ENCODE assay signal across 8 mouse cellular contexts in genomic region chrX:157597585-157598185, GRCm38 (mm10). TPM values are rescaled to one million over a fixed set of nuclear protein-coding genes. Genes with fewer than 3 reads are reported as not detected.
DNase-seq lines count a peak whose midpoint lies in the region; ATAC-seq and TF ChIP-seq lines count a peak whose summit lies in the region.

No protein-coding gene starts in this region.

- TF ChIP-seq CTCF in gastrocnemius, adult 2 months (IDR thresholded peaks at IDR 0.05): no peak
- TF ChIP-seq CTCF in CH12.LX (conservative IDR thresholded peaks at IDR 0.05 in 1 of 2, IDR thresholded peaks at IDR 0.05 in 1 of 2; ENCODE audit: low read depth in 2 of 2, low read length in 2 of 2): no peak

- H3K36me3 ChIP-seq in CH12.LX (replicated peaks in 1 of 2; ENCODE audit: control insufficient read depth in 1 of 2, insufficient read depth in 1 of 2, low read length in 1 of 2): no peaks in the 10 kb centered on the region
- no peaks in the 10 kb centered on the region for H3K36me3 ChIP-seq in limb, embryonic 10.5 days
- H3K36me3 ChIP-seq in midbrain, embryonic 16.5 days (ENCODE audit: control insufficient read depth, insufficient read depth, low read length): no peaks in the 10 kb centered on the region

- H3K79me2 ChIP-seq in CH12.LX (replicated peaks; ENCODE audit: control insufficient read depth, extremely low read depth, insufficient read depth, poor library complexity, severe bottlenecking): peaks cover 16% of the 10 kb centered on the region

- no peak for DNase-seq in gastrocnemius, adult 2 months
- no peak for DNase-seq in gastrocnemius, adult 8-10 months (ENCODE audit: low spot score in 2 of 2)
- DNase-seq in CH12.LX (ENCODE audit: extremely low read depth): peak; percentile 26
- DNase-seq in fibroblast of lung, adult 2 months (ENCODE audit: low read depth): peak; percentile 9
- DNase-seq in limb, embryonic 10.5 days (ENCODE audit: low spot score): no peak
- no peak for DNase-seq in left cerebral cortex, adult 18-20 months (ENCODE audit: low spot score in 2 of 2)
- no peak for DNase-seq in layer of hippocampus, postnatal 36 days

- H3K4me2 ChIP-seq in CH12.LX (ENCODE audit: insufficient read depth, low read depth, poor library complexity, severe bottlenecking): peak overlapping the region; percentile 89
- H3K4me2 ChIP-seq in midbrain, embryonic 16.5 days (ENCODE audit: low read length): peak overlapping the region; percentile 56

- TF ChIP-seq EP300 in CH12.LX (IDR thresholded peaks at IDR 0.05; ENCODE audit: low read length): no peak; the same call in 1 of the 2 replicates

- 14% methylated on average over 17 of the region's 17 CpGs for WGBS in limb, embryonic 10.5 days
- WGBS in midbrain, embryonic 16.5 days: 15% methylated on average over 17 of the region's 17 CpGs

- peak; percentile 52 for TF ChIP-seq POLR2A in CH12.LX (IDR thresholded peaks at IDR 0.05; ENCODE audit: low read depth, low read length)

- in situ Hi-C loops in CH12.LX (cut with MboI; ENCODE audit: low pct_ligation_motif_present, low pct_unique_long_range_greater_than_20kb, low sequenced_read_pairs): loop anchor here (10.0 kb wide), 1 partner anchor 123 kb away; no protein-coding TSS in a partner anchor

- peak overlapping the region; percentile 88 for H3K9ac ChIP-seq in CH12.LX (ENCODE audit: insufficient read depth, low read depth)
- peak overlapping the region; percentile 78 for H3K9ac ChIP-seq in midbrain, embryonic 16.5 days (ENCODE audit: low read depth, low read length)

- no peaks in the 10 kb centered on the region for H3K27me3 ChIP-seq in CH12.LX (replicated peaks)
- H3K27me3 ChIP-seq in limb, embryonic 10.5 days (ENCODE audit: low read depth, poor library complexity, severe bottlenecking): peaks cover 23% of the 10 kb centered on the region
- H3K27me3 ChIP-seq in midbrain, embryonic 16.5 days (ENCODE audit: control insufficient read depth, insufficient read depth, low read depth, low read length): no peaks in the 10 kb centered on the region

- peak overlapping the region; percentile 85 for H3K4me3 ChIP-seq in gastrocnemius, adult 2 months
- peak overlapping the region; percentile 53 to 88 (median 65) for H3K4me3 ChIP-seq in CH12.LX (replicated peaks in 1 of 3; ENCODE audit: low read depth in 2 of 3, low read length in 2 of 3, poor library complexity in 1 of 3)
- H3K4me3 ChIP-seq in limb, embryonic 10.5 days: peak overlapping the region; percentile 68
- peak overlapping the region; percentile 61 for H3K4me3 ChIP-seq in midbrain, embryonic 16.5 days (ENCODE audit: low read depth, low read length)

- peak; percentile 39; the same call in 1 of the 2 replicates for ATAC-seq in midbrain, embryonic 16.5 days

- H3K27ac ChIP-seq in gastrocnemius, adult 2 months: peak overlapping the region; percentile 90
- peak overlapping the region; percentile 96 for H3K27ac ChIP-seq in CH12.LX (ENCODE audit: insufficient read depth, low read depth)
- H3K27ac ChIP-seq in limb, embryonic 10.5 days: peak overlapping the region; percentile 95
- peak overlapping the region; percentile 87 for H3K27ac ChIP-seq in midbrain, embryonic 16.5 days (ENCODE audit: low read length)

- peaks cover 0 to 7% of the 10 kb centered on the region in 2 experiments; a peak in 1 of 4 replicates for H3K4me1 ChIP-seq in CH12.LX (ENCODE audit: control insufficient read depth in 1 of 2, insufficient read depth in 2 of 2)
- H3K4me1 ChIP-seq in limb, embryonic 10.5 days: peaks cover 7% of the 10 kb centered on the region; the same call in 1 of the 2 replicates
- H3K4me1 ChIP-seq in midbrain, embryonic 16.5 days (ENCODE audit: control insufficient read depth, insufficient read depth, low read length): no peaks in the 10 kb centered on the region; the same call in 1 of the 2 replicates

- dilution Hi-C loops in CH12.LX (cut with MboI; ENCODE audit: extremely low pct_ligation_motif_present, extremely low pct_unique_long_range_greater_than_20kb, low sequenced_read_pairs): no loop called here

- intact Hi-C loops in gastrocnemius, adult 2 months (cut with DNase I): loop anchor here (5.0 kb wide), 1 partner anchor 110 kb away; no protein-coding TSS in a partner anchor

- no peak for TF ChIP-seq RAD21 in CH12.LX (IDR thresholded peaks at IDR 0.05; ENCODE audit: low read depth, low read length)

- no peaks in the 10 kb centered on the region for H3K9me3 ChIP-seq in CH12.LX (replicated peaks; ENCODE audit: low read length)
- H3K9me3 ChIP-seq in limb, embryonic 10.5 days (replicated peaks): no peaks in the 10 kb centered on the region
- H3K9me3 ChIP-seq in midbrain, embryonic 16.5 days (replicated peaks; ENCODE audit: control insufficient read depth, low read length, poor library complexity, severe bottlenecking): no peaks in the 10 kb centered on the region

TF ChIP-seq in CH12.LX, 34 proteins besides CTCF, POLR2A, EP300 and RAD21:
- TF ChIP-seq MXI1 (IDR thresholded peaks at IDR 0.05; ENCODE audit: low read depth, low read length) (peak; percentile 69), SMC3 (IDR thresholded peaks at IDR 0.05; ENCODE audit: low read depth, low read length) (no peak), TBP (conservative IDR thresholded peaks at IDR 0.05; ENCODE audit: low read depth, low read length) (0 out of 2 replicates have a peak, but pooled peaks have one; percentile 65), JUN (IDR thresholded peaks at IDR 0.05; ENCODE audit: insufficient read depth, low read depth, low read length) (no peak), MYC (IDR thresholded peaks at IDR 0.05; ENCODE audit: low read depth, low read length) (peak; percentile 91; the same call in 1 of the 2 replicates), BHLHE40 (IDR thresholded peaks at IDR 0.05; ENCODE audit: low read depth, low read length) (peak; percentile 78), ZMIZ1 (IDR thresholded peaks at IDR 0.05; ENCODE audit: low read depth, low read length) (no peak), NELFE (IDR thresholded peaks at IDR 0.05; ENCODE audit: low read depth, low read length) (0 out of 2 replicates have a peak, but pooled peaks have one; percentile 17), ZNF384 (IDR thresholded peaks at IDR 0.05; ENCODE audit: low read depth, low read length) (peak; percentile 85), CHD1 (IDR thresholded peaks at IDR 0.05; ENCODE audit: low read depth, low read length) (0 out of 2 replicates have a peak, but pooled peaks have one; percentile 43), PAX5 (IDR thresholded peaks at IDR 0.05; ENCODE audit: low read length) (no peak), GABPA (IDR thresholded peaks at IDR 0.05; ENCODE audit: insufficient replicate concordance, low read depth, low read length) (no peak), NRF1 (IDR thresholded peaks at IDR 0.05; ENCODE audit: low read depth, low read length) (no peak), SIN3A (IDR thresholded peaks at IDR 0.05; ENCODE audit: low read length) (peak; percentile 66), ZKSCAN1 (IDR thresholded peaks at IDR 0.05; ENCODE audit: borderline replicate concordance, low read depth, low read length) (no peak), RCOR1 (conservative IDR thresholded peaks at IDR 0.05; ENCODE audit: low read depth, low read length) (no peak), IRF4 (IDR thresholded peaks at IDR 0.05; ENCODE audit: low read depth, low read length) (no peak), MAX (IDR thresholded peaks at IDR 0.05; ENCODE audit: low read length) (peak; percentile 86), CHD2 (IDR thresholded peaks at IDR 0.05; ENCODE audit: low read length) (0 out of 2 replicates have a peak, but pooled peaks have one; percentile 25)
TF ChIP-seq in CH12.LX: peak in this region for 10.

RNA-seq across cellular contexts. Expression of gene Mbtps2, which starts 0.8 kb away (rescaled TPM):
- total RNA-seq in gastrocnemius, adult 2 months (2021): 10 to 100 TPM; 14.0 to 15.5 TPM
- total RNA-seq in gastrocnemius, adult 8-10 months (2022): 10 to 100 TPM; 14.9 to 19.7 (median 17.4) TPM
- total RNA-seq in CH12.LX (2012; rRNA removed) (5.8 and 6.0 TPM in 2 replicates), CH12.LX (2014; rRNA removed) (11.4 and 12.4 TPM in 2 replicates)
- 24.2 and 30.2 TPM in 2 replicates for polyA plus RNA-seq in CH12.LX (2012; ENCODE audit: insufficient read length, low read depth)
- 28.7 and 29.1 TPM in 2 replicates for polyA plus RNA-seq in limb, embryonic 10.5 days (2016; fragmentation: Nextera tagmentation; extraction: Ambion mirVana)
- polyA plus RNA-seq in midbrain, embryonic 16.5 days (2015; fragmentation: Nextera tagmentation; extraction: Ambion mirVana): 32.5 and 33.4 TPM in 2 replicates
- total RNA-seq in left cerebral cortex, adult 18-20 months (2021): 10 to 100 TPM; 28.9 to 32.1 TPM
- 10 to 100 TPM; 30.3 to 33.2 TPM for total RNA-seq in layer of hippocampus, postnatal 36 days (2021)

RNA-seq across cellular contexts. Expression of gene Yy2, which starts 28.9 kb away (rescaled TPM):
- total RNA-seq in gastrocnemius, adult 2 months (2021): 1 to 10 TPM in 1 of 2 experiments, under 1 TPM in 1; 0.92 to 1.1 TPM
- 1 to 10 TPM in 3 of 4 experiments, under 1 TPM in 1; 0.16 to 2.1 (median 1.7) TPM for total RNA-seq in gastrocnemius, adult 8-10 months (2022)
- 1.8 TPM in 2 replicates for total RNA-seq in CH12.LX (2012; rRNA removed)
- 7.2 and 7.5 TPM in 2 replicates for total RNA-seq in CH12.LX (2014; rRNA removed)
- 0.40 TPM in 1 of 2 replicates, not detected in the other for polyA plus RNA-seq in CH12.LX (2012; ENCODE audit: insufficient read length, low read depth)
- 6.0 and 6.7 TPM in 2 replicates for polyA plus RNA-seq in limb, embryonic 10.5 days (2016; fragmentation: Nextera tagmentation; extraction: Ambion mirVana)
- polyA plus RNA-seq in midbrain, embryonic 16.5 days (2015; fragmentation: Nextera tagmentation; extraction: Ambion mirVana): 1.6 and 2.6 TPM in 2 replicates
- total RNA-seq in left cerebral cortex, adult 18-20 months (2021): not detected
- total RNA-seq in layer of hippocampus, postnatal 36 days (2021): not detected

Comparison
In these comparisons a context has a peak if more than half of its experiments do, and no peak if none do; other contexts are left out.
1. DNase-seq: peak in CH12.LX (single experiment) and fibroblast of lung, adult 2 months (single experiment); none in gastrocnemius, adult 2 months (single experiment), gastrocnemius, adult 8-10 months (0 of 2), limb, embryonic 10.5 days (single experiment), left cerebral cortex, adult 18-20 months (0 of 2) and layer of hippocampus, postnatal 36 days (0 of 2).
2. Peak in every context shown above with its lines, with median percentiles within 50 percentile points of each other: H3K27ac ChIP-seq and H3K4me3 ChIP-seq.